Mouse (Mus musculus): ENCODE results near the gene Cyp2c23. TPM values are rescaled to one million over a fixed set of nuclear protein-coding genes. Genes with fewer than 3 reads are reported as not detected.
A peak's percentile ranks its signal among the peaks of the same experiment; 100 is the strongest.

The Cyp2c23 gene
- polyA plus RNA-seq, 1 experiment from 2014 or later: 0.09 TPM

GRCm38 (mm10) chr19:43968436-43969026 lies 60.5 kb downstream of the Cyp2c23 start:
- no peak overlapping the region for H3K27ac ChIP-seq (ENCODE audit: poor library complexity, severe bottlenecking)
- H3K9ac ChIP-seq: no peak overlapping the region
- no peaks in the 10 kb centered on the region for H3K4me1 ChIP-seq (replicated peaks)
- peaks cover 11% of the 10 kb centered on the region; the same call in 1 of the 2 replicates for H3K27me3 ChIP-seq (replicated peaks)
- H3K4me3 ChIP-seq: no peak overlapping the region
- no peaks in the 10 kb centered on the region for H3K36me3 ChIP-seq
- 52% methylated on average over 11 of the region's 11 CpGs for WGBS
- H3K9me3 ChIP-seq (replicated peaks): no peaks in the 10 kb centered on the region
- ATAC-seq (ENCODE audit: insufficient number of reproducible peaks, low FRiP score): no peak
- H3K4me2 ChIP-seq: no peak overlapping the region

- Histone ChIP-seq H3K4me1 (replicated peaks) (no peaks in the 10 kb centered on the region), H3K4me2 (no peak overlapping the region), H3K9ac (no peak overlapping the region), H3K4me3 (no peak overlapping the region), H3K27ac (ENCODE audit: poor library complexity, severe bottlenecking) (no peak overlapping the region), H3K9me3 (replicated peaks) (no peaks in the 10 kb centered on the region), H3K36me3 (no peaks in the 10 kb centered on the region), H3K27me3 (replicated peaks) (peaks cover 11% of the 10 kb centered on the region; the same call in 1 of the 2 replicates)
- ATAC-seq (ENCODE audit: insufficient number of reproducible peaks, low FRiP score): no peak
- WGBS: 73% methylated on average over 2 of the region's 2 CpGs
Observed at GRCm38 (mm10) chr19:43966481-43966880, 62.5 kb downstream of the Cyp2c23 start.

GRCm38 (mm10) chr19:43965496-43966085 lies 63.4 kb downstream of the Cyp2c23 start:
- no peak overlapping the region for H3K4me3 ChIP-seq
- H3K9ac ChIP-seq: no peak overlapping the region
- H3K27me3 ChIP-seq (replicated peaks): peaks cover 11% of the 10 kb centered on the region; the same call in 1 of the 2 replicates
- ATAC-seq (ENCODE audit: insufficient number of reproducible peaks, low FRiP score): no peak
- no peak overlapping the region for H3K27ac ChIP-seq (ENCODE audit: poor library complexity, severe bottlenecking)
- 0 out of 2 replicates have a peak, but pooled peaks cover 3% of the 10 kb centered on the region for H3K9me3 ChIP-seq (replicated peaks)
- 74% methylated on average over 11 of the region's 11 CpGs for WGBS
- H3K36me3 ChIP-seq: no peaks in the 10 kb centered on the region
- no peaks in the 10 kb centered on the region for H3K4me1 ChIP-seq (replicated peaks)
- H3K4me2 ChIP-seq: no peak overlapping the region

- H3K9ac ChIP-seq: no peak overlapping the region
- H3K9me3 ChIP-seq (replicated peaks): 0 out of 2 replicates have a peak, but pooled peaks cover 3% of the 10 kb centered on the region
- ATAC-seq (ENCODE audit: insufficient number of reproducible peaks, low FRiP score): no peak
- H3K4me2 ChIP-seq: no peak overlapping the region
- no peaks in the 10 kb centered on the region for H3K36me3 ChIP-seq
- H3K4me1 ChIP-seq (replicated peaks): no peaks in the 10 kb centered on the region
- H3K4me3 ChIP-seq: no peak overlapping the region
- WGBS: 62% methylated on average over 9 of the region's 9 CpGs
- no peak overlapping the region for H3K27ac ChIP-seq (ENCODE audit: poor library complexity, severe bottlenecking)
- peaks cover 5% of the 10 kb centered on the region; the same call in 1 of the 2 replicates for H3K27me3 ChIP-seq (replicated peaks)
Observed at GRCm38 (mm10) chr19:43962795-43963194, 66.2 kb downstream of the Cyp2c23 start.

DNA sequence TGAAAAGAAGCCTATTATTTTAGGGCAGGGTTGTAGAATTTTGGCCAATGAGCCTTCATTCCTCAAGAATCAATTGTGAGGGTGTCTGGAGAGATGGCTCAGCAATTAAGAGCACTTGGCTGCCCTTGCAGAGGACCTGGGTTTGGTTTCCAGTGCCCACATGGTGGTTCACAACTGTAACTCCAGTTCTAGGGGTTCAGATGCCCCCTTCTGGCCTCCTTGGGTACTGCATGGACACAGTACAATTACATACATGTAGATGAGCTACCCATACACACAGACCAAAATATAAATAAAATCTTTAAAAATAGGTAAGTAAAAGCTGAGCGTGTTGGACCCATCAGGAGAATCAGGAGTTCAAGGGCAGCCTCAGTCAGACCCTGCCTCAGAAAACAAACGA lies 67.8 kb downstream of the Cyp2c23 start:
- Histone ChIP-seq H3K4me2 (no peak overlapping the region), H3K9me3 (replicated peaks) (0 out of 2 replicates have a peak, but pooled peaks cover 3% of the 10 kb centered on the region), H3K4me1 (replicated peaks) (no peaks in the 10 kb centered on the region), H3K27me3 (replicated peaks) (peaks cover under 1% of the 10 kb centered on the region; the same call in 1 of the 2 replicates), H3K27ac (ENCODE audit: poor library complexity, severe bottlenecking) (no peak overlapping the region), H3K4me3 (no peak overlapping the region), H3K9ac (no peak overlapping the region), H3K36me3 (no peaks in the 10 kb centered on the region)
- ATAC-seq (ENCODE audit: insufficient number of reproducible peaks, low FRiP score): no peak
- 68% methylated on average over 2 of the region's 2 CpGs for WGBS

- Histone ChIP-seq H3K36me3 (no peaks in the 10 kb centered on the region), H3K4me3 (no peak overlapping the region), H3K9me3 (replicated peaks) (0 out of 2 replicates have a peak, but pooled peaks cover 3% of the 10 kb centered on the region), H3K4me2 (no peak overlapping the region), H3K27me3 (replicated peaks) (no peaks in the 10 kb centered on the region; the same call in 1 of the 2 replicates), H3K9ac (no peak overlapping the region), H3K27ac (ENCODE audit: poor library complexity, severe bottlenecking) (no peak overlapping the region), H3K4me1 (replicated peaks) (no peaks in the 10 kb centered on the region)
- 82% methylated on average over 11 of the region's 11 CpGs for WGBS
- ATAC-seq (ENCODE audit: insufficient number of reproducible peaks, low FRiP score): no peak
Observed at GRCm38 (mm10) chr19:43960014-43960413, 69.0 kb downstream of the Cyp2c23 start.

- no peaks in the 10 kb centered on the region for H3K36me3 ChIP-seq
- 0 out of 2 replicates have a peak, but pooled peaks cover 3% of the 10 kb centered on the region for H3K9me3 ChIP-seq (replicated peaks)
- 25% methylated on average over 2 of the region's 2 CpGs for WGBS
- 0 out of 2 replicates have a peak, but pooled peaks have one; percentile 25 for ATAC-seq (ENCODE audit: insufficient number of reproducible peaks, low FRiP score)
- H3K4me3 ChIP-seq: no peak overlapping the region
- H3K4me1 ChIP-seq (replicated peaks): no peaks in the 10 kb centered on the region
- no peak overlapping the region for H3K27ac ChIP-seq (ENCODE audit: poor library complexity, severe bottlenecking)
- H3K9ac ChIP-seq: no peak overlapping the region
- no peaks in the 10 kb centered on the region for H3K27me3 ChIP-seq (replicated peaks)
- no peak overlapping the region for H3K4me2 ChIP-seq
Observed at GRCm38 (mm10) chr19:43959162-43959561, 69.8 kb downstream of the Cyp2c23 start.

- ATAC-seq (ENCODE audit: insufficient number of reproducible peaks, low FRiP score): no peak
- H3K4me2 ChIP-seq: no peak overlapping the region
- no peaks in the 10 kb centered on the region for H3K27me3 ChIP-seq (replicated peaks)
- H3K36me3 ChIP-seq: no peaks in the 10 kb centered on the region
- no peak overlapping the region for H3K27ac ChIP-seq (ENCODE audit: poor library complexity, severe bottlenecking)
- WGBS: 65% methylated on average over 4 of the region's 4 CpGs
- no peak overlapping the region for H3K9ac ChIP-seq
- H3K4me1 ChIP-seq (replicated peaks): no peaks in the 10 kb centered on the region
- no peak overlapping the region for H3K4me3 ChIP-seq
- 0 out of 2 replicates have a peak, but pooled peaks cover 3% of the 10 kb centered on the region for H3K9me3 ChIP-seq (replicated peaks)
Observed at GRCm38 (mm10) chr19:43957881-43958280, 71.1 kb downstream of the Cyp2c23 start.

- Histone ChIP-seq H3K36me3 (no peaks in the 10 kb centered on the region), H3K27ac (ENCODE audit: poor library complexity, severe bottlenecking) (no peak overlapping the region), H3K4me1 (replicated peaks) (no peaks in the 10 kb centered on the region), H3K4me2 (no peak overlapping the region), H3K27me3 (replicated peaks) (no peaks in the 10 kb centered on the region), H3K9me3 (replicated peaks) (0 out of 2 replicates have a peak, but pooled peaks cover 3% of the 10 kb centered on the region), H3K4me3 (no peak overlapping the region), H3K9ac (no peak overlapping the region)
- 24% methylated on average over 4 of the region's 4 CpGs for WGBS
- no peak for ATAC-seq (ENCODE audit: insufficient number of reproducible peaks, low FRiP score)
Observed at GRCm38 (mm10) chr19:43957402-43957801, 71.6 kb downstream of the Cyp2c23 start.

- no peak overlapping the region for H3K27ac ChIP-seq (ENCODE audit: poor library complexity, severe bottlenecking)
- H3K36me3 ChIP-seq: no peaks in the 10 kb centered on the region
- H3K9ac ChIP-seq: no peak overlapping the region
- WGBS: 72% methylated on average over 5 of the region's 5 CpGs
- H3K4me3 ChIP-seq: no peak overlapping the region
- no peaks in the 10 kb centered on the region for H3K4me1 ChIP-seq (replicated peaks)
- ATAC-seq (ENCODE audit: insufficient number of reproducible peaks, low FRiP score): no peak
- H3K4me2 ChIP-seq: no peak overlapping the region
- no peaks in the 10 kb centered on the region for H3K27me3 ChIP-seq (replicated peaks)
- H3K9me3 ChIP-seq (replicated peaks): no peaks in the 10 kb centered on the region
Observed at GRCm38 (mm10) chr19:43955266-43955665, 73.7 kb downstream of the Cyp2c23 start.

All from heart, embryonic 12.5 days (tissue).